Comparison of ENCODE assay signal across 8 mouse cellular contexts in the genomic region with DNA sequence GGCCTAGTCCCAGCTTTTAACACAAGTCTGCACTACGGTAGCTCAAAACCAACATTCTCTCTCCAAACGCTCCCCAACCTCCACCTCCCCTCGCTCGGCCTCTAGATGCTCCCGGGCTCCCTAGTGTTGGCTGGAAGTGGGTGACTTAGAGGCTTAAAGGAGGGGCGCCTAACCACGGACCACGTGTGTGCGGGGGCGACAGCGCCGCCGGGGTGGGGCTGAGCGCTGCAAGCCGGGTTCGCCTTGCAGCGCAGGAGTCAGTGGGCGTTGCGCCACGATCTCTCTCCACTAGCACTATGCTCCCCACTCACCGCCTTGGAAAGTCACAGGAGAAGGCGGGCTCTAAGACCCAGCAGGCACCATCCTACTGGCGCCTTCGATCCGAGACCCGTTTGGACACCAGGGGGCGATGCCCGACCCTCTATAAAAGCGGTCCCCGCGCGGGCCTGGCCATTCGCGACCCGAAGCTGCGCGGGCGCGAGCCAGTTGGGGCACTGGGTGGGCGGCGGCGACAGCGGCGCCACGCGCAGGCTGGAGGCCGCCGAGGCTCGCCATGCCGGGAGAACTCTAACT. TPM values are rescaled to one million over a fixed set of nuclear protein-coding genes. Genes with fewer than 3 reads are reported as not detected.
DNase-seq lines count a peak whose midpoint lies in the region; ATAC-seq and TF ChIP-seq lines count a peak whose summit lies in the region.

A gene (plus strand): TSS at position 453 of the 573 bp plus-strand sequence.

- intact Hi-C loops in heart, postnatal 14 days (cut with DNase I): loop anchor here (1.0 to 10.0 kb wide), 5 partner anchors 37 to 444 kb away; a partner anchor contains a TSS

- peaks cover 36% of the 10 kb centered on the region for H3K4me1 ChIP-seq in forebrain, embryonic 15.5 days
- H3K4me1 ChIP-seq in liver, postnatal 0 days (ENCODE audit: insufficient read depth): peaks cover 13% of the 10 kb centered on the region
- H3K4me1 ChIP-seq in neural tube, embryonic 13.5 days (replicated peaks): peaks cover 41% of the 10 kb centered on the region

- under 1% methylated on average over 50 of the region's 50 CpGs for whole genome bisulfite sequencing in forebrain, embryonic 15.5 days
- under 1% methylated on average over 49 of the region's 50 CpGs for WGBS in liver, postnatal 0 days (ENCODE audit: insufficient replicate concordance)
- under 1% methylated on average over 50 of the region's 50 CpGs for WGBS in neural tube, embryonic 13.5 days

- H3K4me3 ChIP-seq in forebrain, embryonic 15.5 days: peak within 1 kb of the TSS; percentile 61
- peak within 1 kb of the TSS; percentile 69 for H3K4me3 ChIP-seq in liver, postnatal 0 days (ENCODE audit: low read depth, low read length)
- peak within 1 kb of the TSS; percentile 56 for H3K4me3 ChIP-seq in neural tube, embryonic 13.5 days

- TF ChIP-seq CTCF in liver, postnatal 0 days (IDR thresholded peaks at IDR 0.05; ENCODE audit: low read depth): peak; percentile 88

- peak; percentile 91 for ATAC-seq in forebrain, embryonic 15.5 days (replicated peaks)
- ATAC-seq in liver, postnatal 0 days: peak; percentile 80
- ATAC-seq in neural tube, embryonic 13.5 days (ENCODE audit: low read depth): peak; percentile 92

- H3K36me3 ChIP-seq in forebrain, embryonic 15.5 days: no peaks in the 10 kb centered on the region
- no peaks in the 10 kb centered on the region for H3K36me3 ChIP-seq in liver, postnatal 0 days (replicated peaks; ENCODE audit: insufficient read depth, low read length)
- H3K36me3 ChIP-seq in neural tube, embryonic 13.5 days: no peaks in the 10 kb centered on the region

- H3K27ac ChIP-seq in forebrain, embryonic 15.5 days (replicated peaks): no peak within 1 kb of the TSS
- H3K27ac ChIP-seq in liver, postnatal 0 days (ENCODE audit: low read depth): peak within 1 kb of the TSS; percentile 85
- H3K27ac ChIP-seq in neural tube, embryonic 13.5 days (replicated peaks): peak within 1 kb of the TSS; percentile 42; the same call in 1 of the 2 replicates

- peak within 1 kb of the TSS; percentile 52 for H3K9ac ChIP-seq in forebrain, embryonic 15.5 days (replicated peaks)
- peak within 1 kb of the TSS; percentile 73 for H3K9ac ChIP-seq in liver, postnatal 0 days (replicated peaks)
- H3K9ac ChIP-seq in neural tube, embryonic 13.5 days: peak within 1 kb of the TSS; percentile 67

- H3K27me3 ChIP-seq in forebrain, embryonic 15.5 days: peaks cover 61% of the 10 kb centered on the region
- peaks cover 39% of the 10 kb centered on the region for H3K27me3 ChIP-seq in liver, postnatal 0 days (ENCODE audit: insufficient read depth, low read length)
- peaks cover 80% of the 10 kb centered on the region for H3K27me3 ChIP-seq in neural tube, embryonic 13.5 days

- peak within 1 kb of the TSS; percentile 99 for H3K4me2 ChIP-seq in forebrain, embryonic 15.5 days (replicated peaks)
- H3K4me2 ChIP-seq in liver, postnatal 0 days (ENCODE audit: low read depth, low read length): peak within 1 kb of the TSS; percentile 87
- peak within 1 kb of the TSS; percentile 99 for H3K4me2 ChIP-seq in neural tube, embryonic 13.5 days

- peak; percentile 55; the same call in 1 of the 2 replicates for TF ChIP-seq EP300 in liver, postnatal 0 days (IDR thresholded peaks at IDR 0.05; ENCODE audit: low read depth)

- H3K9me3 ChIP-seq in forebrain, embryonic 15.5 days: no peaks in the 10 kb centered on the region
- no peaks in the 10 kb centered on the region for H3K9me3 ChIP-seq in liver, postnatal 0 days (ENCODE audit: low read length)
- no peaks in the 10 kb centered on the region for H3K9me3 ChIP-seq in neural tube, embryonic 13.5 days

- peak; percentile 51 to 61 for DNase-seq in CD8-positive naive resting alpha-beta T cell, adult 2 months (ENCODE audit: low read depth in 2 of 2, low spot score in 2 of 2)
- peak; percentile 20 for DNase-seq in c-Kit-positive CD71-positive TER-119-positive erythroid progenitor cells, embryonic 14.5 days (ENCODE audit: low spot score)
- DNase-seq in heart, postnatal 14 days: peak; percentile 97 to 98
- DNase-seq in layer of hippocampus, adult 11-12 months (ENCODE audit: low spot score): peak; percentile 96
- DNase-seq in liver, postnatal 0 days: peak; percentile 94
- peak; percentile 95 for DNase-seq in telencephalon, adult 2 months (ENCODE audit: low read depth, low spot score)

RNA-seq across cellular contexts. Expression of the gene that starts here (rescaled TPM):
- polyA plus RNA-seq in forebrain, embryonic 15.5 days (2015; fragmentation: Nextera tagmentation; extraction: Ambion mirVana): 0.64 and 0.66 TPM in 2 replicates
- 10 to 100 TPM in 1 of 2 experiments, 1 to 10 TPM in 1; 5.2 to 11.5 TPM for total RNA-seq in heart, postnatal 14 days (2021)
- polyA plus RNA-seq in liver, postnatal 0 days (2015; fragmentation: Nextera tagmentation; extraction: Ambion mirVana): 20.2 and 34.0 TPM in 2 replicates
- polyA plus RNA-seq in neural tube, embryonic 13.5 days (2015; fragmentation: Nextera tagmentation; extraction: Ambion mirVana): 0.69 and 1.1 TPM in 2 replicates

Comparison
In these comparisons a context has a peak if more than half of its experiments do, and no peak if none do; other contexts are left out.
1. Peak in ATAC-seq, H3K4me3 ChIP-seq, H3K9ac ChIP-seq and H3K4me2 ChIP-seq in forebrain, embryonic 15.5 days; RNA of the gene not detected or under 1 TPM.
2. DNase-seq: peak in every context shown above with its lines; median percentile 98 in heart, postnatal 14 days; 96 in layer of hippocampus, adult 11-12 months; 95 in telencephalon, adult 2 months; 94 in liver, postnatal 0 days; 56 in CD8-positive naive resting alpha-beta T cell, adult 2 months; 20 in c-Kit-positive CD71-positive TER-119-positive erythroid progenitor cells, embryonic 14.5 days.